Mouse (Mus musculus) liver, embryonic 14.5 days (tissue): ENCODE results near the gene Cep170. TPM values are rescaled to one million over a fixed set of nuclear protein-coding genes. Genes with fewer than 3 reads are reported as not detected.
A peak's percentile ranks its signal among the peaks of the same experiment; 100 is the strongest.

Experiments
- ATAC-seq: fragments of 200-750 bp; cut with Nextera tagmentation; 2 replicates; pipeline ENCODE4 v1.8.0; 2017; ENCODE audit warnings: moderate number of reproducible peaks, mild to moderate bottlenecking, moderate library complexity; ENCODE audit not compliant: insufficient read depth
- DNase-seq, 3 experiments: peaks; one replicate each; pipeline ENCODE4 v3.0.0-alpha.2; 2012 to 2013; ENCODE audit warnings: low read depth in 3 of 3, low spot score in 3 of 3
- H3K27ac ChIP-seq: fragments of 300-500 bp; sonication (generic); 2 replicates; pipeline ENCODE4 v1.5.1; 2014; ENCODE audit warnings: moderate library complexity, mild to moderate bottlenecking, control low read depth, inconsistent platforms
- H3K27me3 ChIP-seq: fragments of 300-500 bp; sonication (generic); 2 replicates; pipeline ENCODE4 v1.6.1; 2014; ENCODE audit warnings: mild to moderate bottlenecking, low read length, moderate library complexity; ENCODE audit not compliant: control insufficient read depth, insufficient read depth
- H3K36me3 ChIP-seq: fragments of 300-500 bp; sonication (generic); replicated peaks from 2 replicates; pipeline ENCODE4 v1.6.1; 2014; ENCODE audit warnings: low read depth; ENCODE audit not compliant: control insufficient read depth, insufficient read depth
- H3K4me1 ChIP-seq, 2 experiments: fragments of 200-500 bp in 1 of 2; fragments of 300-500 bp in 1 of 2; sonication (generic) in 1 of 2; replicated peaks; 2 replicates each; pipeline ENCODE4 v1.6.1; 2012 to 2014; ENCODE audit warnings: antibody characterized with exemption in 1 of 2, inconsistent platforms in 1 of 2, low read length in 1 of 2; ENCODE audit not compliant: control insufficient read depth in 2 of 2, insufficient read depth in 2 of 2
- H3K4me2 ChIP-seq: fragments of 300-500 bp; sonication (generic); 2 replicates; pipeline ENCODE4 v1.6.1; 2014; ENCODE audit warnings: low read depth, mild to moderate bottlenecking, control low read depth, moderate library complexity
- H3K4me3 ChIP-seq, 2 experiments: fragments of 200-500 bp in 1 of 2; fragments of 300-500 bp in 1 of 2; sonication (generic) in 1 of 2; 2 replicates each; pipeline ENCODE4 v1.5.1; 2012 to 2014; ENCODE audit warnings: low read depth in 2 of 2, low read length in 2 of 2, mild to moderate bottlenecking in 2 of 2, control low read depth in 1 of 2, inconsistent platforms in 1 of 2, moderate library complexity in 1 of 2; ENCODE audit not compliant: insufficient read depth in 1 of 2
- H3K9ac ChIP-seq: fragments of 300-500 bp; sonication (generic); replicated peaks from 2 replicates; pipeline ENCODE4 v1.6.1; 2014; ENCODE audit warnings: mild to moderate bottlenecking, control low read depth, moderate library complexity
- H3K9me3 ChIP-seq: fragments of 300-500 bp; sonication (generic); 2 replicates; pipeline ENCODE4 v1.6.1; 2016; ENCODE audit warnings: low read length, mixed read lengths; ENCODE audit not compliant: control insufficient read depth
- CTCF ChIP-seq: IDR thresholded peaks from 2 replicates; pipeline ENCODE4 v1.5.1; 2016; ENCODE audit warnings: antibody characterized with exemption, low read depth, control low read depth
- EP300 ChIP-seq: IDR thresholded peaks from 2 replicates; pipeline ENCODE4 v1.6.1; 2016; ENCODE audit warnings: antibody characterized with exemption, low read depth
- WGBS: fragments of 180-500 bp; shearing (Covaris S2); extraction: QIAGEN DNeasy Blood & Tissue Kit; methylation state at CpG from one replicate; pipeline ENCODE4 v1.1.7; 2014; ENCODE audit not compliant: insufficient replicate concordance; 5-methylcytosine and 5-hydroxymethylcytosine counted together
- polyA plus RNA-seq, 2 experiments: library from polyadenylated mRNA; depleted of rRNA in 1 of 2; stranded (reverse) in 1 of 2; unstranded in 1 of 2; fragments of >200 nt; fragmentation: Nextera tagmentation in 1 of 2; extraction: Ambion mirVana in 1 of 2; gene quantifications; 2 replicates each; pipeline versions ENCODE4 v1.2.1 to v1.2.3; 2012 to 2014

Gene Cep170
- polyA plus RNA-seq, 2 experiments = 5.2 to 5.5 TPM

- DNase-seq (no peak), ATAC-seq (no peak)
- 49% methylated on average over 2 of the region's 2 CpGs for WGBS
- Histone ChIP-seq H3K4me1 (peaks cover 8 to 21% of the 10 kb centered on the region in 2 experiments), H3K27ac (no peak overlapping the region), H3K36me3 (no peaks in the 10 kb centered on the region), H3K4me3 (no peak overlapping the region), H3K4me2 (no peak overlapping the region), H3K9me3 (no peaks in the 10 kb centered on the region), H3K27me3 (no peaks in the 10 kb centered on the region), H3K9ac (no peak overlapping the region)
- TF ChIP-seq CTCF (no peak), EP300 (no peak)
Observed at GRCm38 (mm10) chr1:176832071-176832470, 18.2 kb upstream of the Cep170 start.

DNA sequence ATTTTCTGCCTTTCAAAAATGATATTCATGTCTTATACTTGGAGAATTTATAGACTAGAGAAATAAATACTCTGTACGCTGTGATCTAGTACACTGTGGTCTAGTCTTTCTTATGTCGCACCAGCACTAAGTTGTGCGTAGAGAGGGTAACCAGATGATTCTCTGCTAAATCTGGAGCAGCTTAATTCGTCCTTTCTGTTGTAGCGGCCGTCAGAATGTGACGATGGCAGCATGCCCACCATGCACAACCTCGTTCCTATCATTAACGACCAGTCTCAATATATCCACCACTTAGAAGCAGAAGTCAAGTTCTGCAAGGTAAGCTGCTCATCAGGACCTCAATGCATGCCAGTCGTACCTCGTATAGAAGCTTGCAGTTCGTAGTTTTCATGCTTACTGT is 14.8 kb upstream of the Cep170 start:
- WGBS = 75% methylated on average over 12 of the region's 12 CpGs
- ATAC-seq (no peak), DNase-seq (no peak)
- no peaks in the 10 kb centered on the region for H3K27me3 ChIP-seq
- no peak overlapping the region for H3K9ac ChIP-seq
- H3K36me3 ChIP-seq = no peaks in the 10 kb centered on the region
- H3K4me2 ChIP-seq = no peak overlapping the region
- no peak overlapping the region for H3K4me3 ChIP-seq
- peaks cover 16 to 28% of the 10 kb centered on the region in 2 experiments for H3K4me1 ChIP-seq
- H3K9me3 ChIP-seq = no peaks in the 10 kb centered on the region
- TF ChIP-seq CTCF (no peak), EP300 (no peak)
- no peak overlapping the region for H3K27ac ChIP-seq

DNA sequence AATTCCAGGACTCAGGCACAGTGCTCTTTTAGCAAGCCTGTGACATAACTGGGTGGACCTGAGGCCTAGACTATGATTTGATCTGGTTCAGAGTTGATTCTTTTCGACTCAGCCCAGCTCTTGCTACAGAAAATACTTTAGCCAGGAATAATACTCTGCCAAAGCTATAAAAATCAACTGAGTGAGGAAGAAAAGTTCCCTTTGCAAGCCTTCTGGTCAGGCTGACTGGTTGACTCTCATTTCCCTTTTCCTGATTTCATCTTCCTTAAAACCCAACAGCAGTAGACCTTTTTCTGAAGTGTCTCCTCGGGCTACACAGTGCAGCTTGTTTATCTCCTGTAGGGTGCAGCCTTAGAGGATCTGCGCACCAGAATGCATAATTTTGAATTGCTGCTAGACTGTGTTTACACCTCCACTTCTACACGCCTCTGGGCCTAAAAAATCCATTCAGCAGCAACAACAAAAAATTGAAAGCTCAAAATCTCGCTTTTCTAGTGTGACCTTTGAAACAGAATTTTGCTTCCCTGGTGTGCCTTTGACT is 14.1 kb upstream of the Cep170 start:
- Histone ChIP-seq H3K4me2 (no peak overlapping the region), H3K4me1 (peaks cover 20 to 34% of the 10 kb centered on the region in 2 experiments), H3K9ac (no peak overlapping the region), H3K9me3 (no peaks in the 10 kb centered on the region), H3K27me3 (no peaks in the 10 kb centered on the region), H3K4me3 (no peak overlapping the region), H3K36me3 (no peaks in the 10 kb centered on the region), H3K27ac (no peak overlapping the region)
- ATAC-seq (no peak), DNase-seq (no peak)
- TF ChIP-seq CTCF = no peak
- TF ChIP-seq EP300 = no peak
- WGBS = 36% methylated on average over 5 of the region's 5 CpGs

DNA sequence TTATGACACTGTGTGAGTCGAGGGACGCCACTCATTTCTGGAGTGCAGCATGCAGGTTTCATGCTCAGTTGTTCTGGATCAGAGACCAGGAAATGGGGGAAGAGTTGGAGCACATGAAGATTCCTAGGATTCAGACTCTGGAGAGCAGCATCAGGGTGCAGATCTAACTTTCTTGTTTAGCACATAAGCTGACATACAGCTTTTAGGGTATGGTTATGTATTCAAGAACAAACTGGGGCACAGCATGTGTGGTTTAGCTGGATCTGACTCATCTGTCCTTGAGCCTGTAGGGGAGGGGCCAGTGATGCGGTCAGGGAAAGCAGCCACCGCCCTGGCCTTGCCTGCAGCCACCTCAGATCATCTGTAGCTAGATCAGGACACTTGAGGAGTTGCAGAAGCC is 13.5 kb upstream of the Cep170 start:
- no peak overlapping the region for H3K9ac ChIP-seq
- H3K4me1 ChIP-seq = peaks cover 27 to 38% of the 10 kb centered on the region in 2 experiments
- H3K27me3 ChIP-seq = no peaks in the 10 kb centered on the region
- WGBS = 26% methylated on average over 4 of the region's 4 CpGs
- H3K4me2 ChIP-seq = 0 out of 2 replicates have a peak overlapping the region, but pooled peaks have one; percentile 15
- no peaks in the 10 kb centered on the region for H3K36me3 ChIP-seq
- ATAC-seq (peak; percentile 70), DNase-seq (peak in 1 of 3 experiments; percentile 40)
- H3K27ac ChIP-seq = no peak overlapping the region
- no peak overlapping the region for H3K4me3 ChIP-seq
- TF ChIP-seq EP300 (no peak), CTCF (no peak)
- no peaks in the 10 kb centered on the region for H3K9me3 ChIP-seq

DNA sequence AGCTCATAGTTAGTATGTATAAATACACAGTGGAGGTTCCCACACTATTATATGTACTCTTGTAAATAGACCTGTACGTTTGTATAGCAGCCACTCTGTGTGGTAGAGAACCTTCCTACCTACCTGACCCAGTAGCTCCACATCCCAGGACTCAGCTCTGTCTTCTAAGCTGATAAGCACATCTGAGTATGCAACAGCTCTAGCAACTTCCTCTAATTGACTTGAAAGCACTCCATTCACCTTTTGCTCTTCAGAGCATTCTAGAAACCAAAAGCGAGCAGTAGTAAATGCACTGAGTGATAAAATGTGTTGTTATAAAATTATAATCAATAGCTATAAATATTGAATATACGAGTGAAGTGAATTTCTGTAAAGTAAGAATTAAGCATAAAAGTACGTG is 13.1 kb upstream of the Cep170 start:
- DNase-seq = no peak
- no peak overlapping the region for H3K4me2 ChIP-seq
- peaks cover 30 to 43% of the 10 kb centered on the region in 2 experiments for H3K4me1 ChIP-seq
- no peak overlapping the region for H3K27ac ChIP-seq
- TF ChIP-seq CTCF (no peak), EP300 (no peak)
- H3K36me3 ChIP-seq = no peaks in the 10 kb centered on the region
- WGBS = 44% methylated on average over 4 of the region's 4 CpGs
- H3K9ac ChIP-seq = no peak overlapping the region
- H3K4me3 ChIP-seq = no peak overlapping the region
- no peaks in the 10 kb centered on the region for H3K27me3 ChIP-seq
- ATAC-seq = no peak
- H3K9me3 ChIP-seq = no peaks in the 10 kb centered on the region
